Mouse (Mus musculus) embryo, embryonic 11.5 days (tissue): ENCODE measurements around the gene Grip1.

Experiments used
- DNase-seq: peaks from one replicate; pipeline ENCODE4 v3.0.0-alpha.2; 2012; ENCODE audit warnings: low read depth, low spot score

The Grip1 gene

DNA sequence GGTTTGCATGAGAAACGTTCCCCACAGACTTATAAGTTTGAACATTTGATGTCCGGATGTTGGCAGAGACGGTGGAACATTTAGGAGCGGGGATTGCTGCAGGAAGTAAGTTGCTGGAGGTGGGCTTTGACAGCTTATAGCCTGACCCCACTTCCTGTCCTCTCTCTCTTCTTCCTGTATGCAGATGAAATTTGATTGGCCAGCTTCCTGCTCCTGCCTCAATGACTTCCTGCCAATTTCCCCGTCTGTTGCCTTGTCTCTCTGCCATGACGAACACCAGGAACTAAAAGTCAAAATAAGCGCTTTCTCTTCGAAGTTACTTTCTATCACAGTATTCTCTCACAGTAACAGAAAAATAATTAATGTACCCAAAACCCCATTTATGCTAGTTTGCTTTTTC, 289.1 kb downstream of the Grip1 start:
- no peak for DNase-seq

DNA sequence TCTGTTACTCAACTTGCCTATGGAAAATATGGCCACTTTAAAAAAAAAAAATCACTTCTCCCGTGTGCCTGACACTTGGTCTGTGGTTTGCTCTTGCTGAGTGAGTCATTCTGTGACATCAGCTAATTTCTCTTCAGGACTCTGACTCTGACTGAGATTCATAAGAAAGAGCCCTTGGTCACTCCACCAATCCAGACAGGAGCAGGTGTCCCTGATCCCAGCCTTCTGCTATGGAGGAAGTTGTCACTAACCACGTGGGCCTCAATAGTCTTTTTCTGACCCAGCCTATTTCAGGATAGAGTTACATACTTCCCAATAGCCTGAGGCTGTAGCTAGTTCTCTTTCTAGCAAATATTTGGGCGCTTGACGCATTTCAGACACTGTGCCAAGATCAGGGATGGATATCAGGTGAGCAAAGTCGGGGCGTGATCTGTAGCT, 298.8 kb downstream of the Grip1 start:
- DNase-seq: no peak

DNA sequence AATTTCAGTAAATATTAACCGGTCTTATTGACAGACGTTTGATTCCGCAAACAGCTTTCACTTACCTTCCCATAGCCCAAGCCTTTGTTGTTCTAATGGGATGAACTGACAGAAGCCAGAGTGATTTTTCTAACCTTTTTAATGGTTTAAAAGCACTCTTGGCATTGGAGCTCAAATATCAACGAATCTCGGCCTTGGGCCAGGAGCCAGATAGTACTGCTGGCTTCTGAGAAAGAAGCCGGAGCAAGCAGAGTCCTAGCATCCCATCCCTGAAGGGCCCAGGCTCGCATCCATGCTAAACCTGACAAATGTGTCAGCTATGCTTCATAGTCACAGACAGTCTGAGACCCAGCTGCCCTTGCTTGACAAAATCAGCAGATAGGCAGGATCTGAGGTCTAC, 302.6 kb downstream of the Grip1 start:
- DNase-seq: no peak

DNA sequence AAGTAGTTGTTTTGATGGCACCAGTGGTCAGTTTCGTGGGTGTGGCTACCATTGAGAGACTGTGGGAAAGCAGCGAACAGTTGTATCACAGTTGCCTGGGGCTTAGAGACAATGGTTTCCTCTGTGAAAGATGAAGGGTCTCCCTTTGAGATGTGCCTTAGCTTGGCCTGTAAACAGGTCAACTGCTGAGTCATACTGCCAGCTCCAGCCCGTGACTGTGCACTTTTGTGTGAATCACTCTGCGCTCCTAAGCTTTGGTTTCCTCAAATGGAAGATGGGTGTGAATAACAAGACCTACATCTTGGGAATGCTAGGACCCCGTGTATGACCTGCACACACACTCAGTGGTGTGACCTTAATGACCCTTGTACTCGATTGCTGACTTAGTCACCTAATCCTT, 303.6 kb downstream of the Grip1 start:
- no peak for DNase-seq

DNA sequence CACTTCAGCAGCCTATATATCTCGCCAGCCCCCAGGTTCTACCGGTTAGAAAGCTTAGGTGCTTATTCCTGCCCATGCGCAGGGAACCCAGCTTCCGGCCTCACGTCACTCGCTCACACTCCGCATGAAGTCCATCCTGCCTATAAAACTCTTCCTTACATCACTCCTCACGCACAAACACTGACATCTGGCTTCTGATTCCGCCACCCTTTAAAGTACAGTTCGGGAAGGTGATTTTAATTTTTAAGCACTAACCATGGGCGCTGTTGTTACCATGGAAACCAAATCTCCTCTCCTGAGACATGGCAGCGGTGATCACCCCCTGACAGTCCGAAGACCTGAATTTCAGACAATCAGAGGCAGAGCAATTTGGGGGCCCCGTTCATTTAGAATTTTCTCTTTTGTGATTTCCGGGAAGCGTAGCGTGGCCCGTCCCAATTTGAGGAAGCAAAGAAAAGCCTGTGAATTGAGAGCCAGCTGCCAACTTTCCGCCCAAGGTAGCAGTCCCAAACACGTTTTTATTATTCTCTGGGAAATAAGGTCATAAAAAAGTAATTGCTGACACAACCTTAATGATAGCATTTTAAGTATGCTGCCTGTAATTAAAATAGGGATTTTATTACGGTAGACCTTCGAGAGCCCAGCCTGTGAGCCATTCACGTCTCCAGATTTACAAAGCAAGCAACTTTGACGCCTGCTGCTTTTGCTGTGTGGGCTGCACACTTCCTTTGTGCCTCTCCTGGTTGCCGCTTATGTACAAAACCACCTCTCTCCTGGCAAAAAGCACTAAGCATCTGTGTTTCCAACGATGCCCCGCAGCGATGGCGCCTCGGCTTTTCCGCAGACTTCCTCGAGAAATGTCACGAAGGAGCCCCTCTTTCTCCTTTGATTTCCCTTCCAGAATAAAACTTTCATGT, 308.1 kb downstream of the Grip1 start:
- no peak for DNase-seq

DNA sequence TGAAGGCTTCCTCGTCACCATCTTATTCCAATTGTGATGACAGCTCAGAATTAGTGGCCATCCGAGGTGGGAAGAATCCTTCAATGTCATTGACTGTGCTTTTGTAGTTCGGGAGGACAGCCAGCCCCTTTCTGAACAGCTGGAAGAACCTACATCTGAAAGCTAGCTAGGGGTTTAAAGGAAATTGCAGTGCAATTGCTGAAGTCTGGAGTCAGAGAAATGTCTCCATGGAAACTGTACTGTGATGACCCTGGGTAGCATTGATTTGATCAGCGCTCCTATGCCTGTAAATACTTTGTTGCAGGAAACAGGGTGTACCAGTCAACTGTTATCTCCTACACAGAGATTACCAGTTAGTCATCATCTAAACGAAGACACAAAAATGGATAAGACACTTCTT, 325.2 kb downstream of the Grip1 start:
- no peak for DNase-seq

DNA sequence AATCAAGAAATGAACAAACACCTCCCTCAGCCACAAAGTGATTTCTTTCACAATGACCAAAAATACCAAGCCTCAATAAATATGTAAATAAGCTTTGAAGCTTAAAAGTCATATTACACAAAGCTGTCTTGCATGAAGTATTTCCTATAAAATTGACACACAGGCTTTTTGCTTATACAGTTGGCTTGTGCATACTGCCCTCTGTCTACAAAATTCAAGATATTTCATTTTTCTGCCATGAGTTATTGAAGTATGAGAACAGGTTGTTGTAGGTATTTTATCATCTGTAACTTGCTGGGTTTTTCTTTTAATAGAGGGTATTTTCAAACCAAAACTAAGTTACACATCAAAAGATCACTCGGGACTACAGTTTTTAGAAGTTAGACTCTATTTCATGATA, 326.0 kb downstream of the Grip1 start:
- DNase-seq: no peak

DNA sequence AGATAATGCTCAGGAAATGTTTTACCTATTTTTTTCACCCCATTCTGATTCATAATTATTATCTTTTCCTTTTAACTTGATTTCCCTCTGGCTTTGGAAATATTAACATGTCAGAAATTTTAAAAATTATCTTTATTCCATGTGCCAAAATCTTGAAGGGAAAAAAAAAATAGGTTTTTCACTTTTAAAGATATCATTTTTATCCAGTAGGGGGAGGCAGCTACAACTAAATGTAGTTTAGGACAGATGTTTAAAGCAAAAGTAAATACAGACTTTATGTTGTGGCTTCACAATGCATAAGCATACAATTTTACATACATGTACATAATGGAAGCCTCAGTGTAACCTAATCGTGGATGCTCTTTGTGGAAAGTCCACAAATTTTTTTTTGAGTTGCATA, 336.9 kb downstream of the Grip1 start:
- no peak for DNase-seq

DNA sequence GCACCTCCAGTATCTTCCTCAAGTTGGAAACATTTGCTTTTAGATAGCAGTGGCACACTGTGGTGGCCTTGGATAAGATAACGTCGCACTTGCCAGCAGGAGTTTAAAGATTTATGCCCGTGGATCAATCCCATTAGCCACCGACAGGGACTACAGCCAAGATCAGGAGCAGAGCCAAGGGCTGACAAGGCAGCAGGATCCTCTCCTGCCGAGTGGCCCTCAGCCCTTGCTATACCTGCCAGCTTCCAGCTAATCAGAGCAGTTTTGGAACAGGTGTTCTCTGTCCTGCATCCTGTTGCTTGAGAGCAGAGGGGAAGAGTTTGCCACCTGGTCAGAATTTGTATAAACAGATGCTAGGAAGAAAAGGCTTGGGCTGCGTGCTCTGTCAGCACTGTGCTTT, 348.8 kb downstream of the Grip1 start:
- no peak for DNase-seq

DNA sequence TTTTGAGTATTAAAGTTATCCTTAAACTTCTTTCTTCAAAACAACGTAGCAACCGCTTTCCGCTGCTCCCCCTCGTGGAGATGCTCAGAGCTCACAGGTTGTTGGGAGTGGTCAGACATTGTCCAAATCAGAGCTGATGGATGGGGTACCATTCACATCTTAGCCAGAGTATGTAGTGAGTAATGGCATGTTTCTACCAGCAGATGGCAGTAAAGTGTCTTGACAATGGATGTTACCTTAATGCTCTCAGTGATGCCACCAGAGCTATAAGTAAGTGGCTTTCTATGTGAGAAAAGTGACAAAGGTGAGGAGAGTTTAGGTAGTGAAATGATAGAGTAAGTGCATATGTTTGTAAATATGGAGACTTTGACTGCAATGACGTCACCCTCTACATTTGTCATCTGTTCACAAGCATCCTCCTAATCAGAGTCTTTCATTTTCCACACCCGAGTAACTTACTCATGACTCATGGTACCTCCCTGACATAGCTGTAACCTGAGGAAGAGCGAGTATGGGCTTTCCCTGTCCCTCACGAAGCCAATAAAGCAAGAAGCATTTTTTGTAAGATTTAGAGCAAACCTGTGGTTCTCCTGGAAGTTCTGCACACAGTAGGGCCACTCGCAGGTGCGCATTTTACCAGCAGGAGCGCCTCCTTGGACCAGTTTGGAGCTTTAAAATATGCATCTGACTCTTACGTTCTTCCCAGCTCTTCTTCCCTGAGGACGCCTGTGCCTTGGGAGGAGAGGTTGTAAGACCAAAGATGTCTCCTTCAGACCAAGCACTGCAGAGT, 350.2 kb downstream of the Grip1 start:
- peak; percentile 67 for DNase-seq

DNA sequence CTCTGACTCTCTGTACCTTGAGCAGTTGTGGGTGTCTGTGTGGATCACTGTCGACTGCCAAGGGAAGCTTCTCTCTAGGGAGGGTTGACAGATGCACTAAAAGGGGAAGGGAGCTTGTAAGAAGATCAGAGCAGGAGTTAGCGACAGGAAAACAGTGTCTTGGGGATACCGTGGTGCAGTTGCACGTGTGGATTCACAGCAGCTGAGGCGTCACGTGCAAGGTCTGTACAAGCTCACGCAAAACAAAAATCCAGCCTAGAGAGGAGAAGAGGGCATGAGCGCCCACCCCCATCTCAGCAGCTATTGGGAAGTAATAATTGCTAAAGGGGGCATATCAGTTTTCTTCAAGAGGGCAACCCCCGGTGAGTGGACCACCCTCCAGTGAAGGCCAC, 350.8 kb downstream of the Grip1 start:
- no peak for DNase-seq

DNA sequence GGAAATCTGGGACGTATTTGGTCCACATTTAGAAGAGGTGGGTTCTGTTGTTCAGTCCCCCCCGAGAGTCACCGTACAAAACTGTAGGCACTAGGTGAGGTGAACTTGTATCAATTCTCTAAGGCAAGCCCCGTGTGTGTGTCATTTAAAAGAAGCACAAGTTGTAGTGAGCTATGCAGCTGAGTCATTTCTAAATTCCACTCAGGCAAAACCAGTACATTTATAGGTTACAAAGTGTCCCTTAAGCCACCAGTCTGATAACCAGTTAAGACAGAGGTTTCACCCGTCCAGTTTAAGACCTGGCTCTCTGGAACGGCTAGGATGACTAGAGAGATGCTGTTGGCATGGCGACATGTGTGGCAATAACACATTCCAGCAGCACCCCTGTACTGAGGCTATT, 351.5 kb downstream of the Grip1 start:
- DNase-seq: no peak

DNA sequence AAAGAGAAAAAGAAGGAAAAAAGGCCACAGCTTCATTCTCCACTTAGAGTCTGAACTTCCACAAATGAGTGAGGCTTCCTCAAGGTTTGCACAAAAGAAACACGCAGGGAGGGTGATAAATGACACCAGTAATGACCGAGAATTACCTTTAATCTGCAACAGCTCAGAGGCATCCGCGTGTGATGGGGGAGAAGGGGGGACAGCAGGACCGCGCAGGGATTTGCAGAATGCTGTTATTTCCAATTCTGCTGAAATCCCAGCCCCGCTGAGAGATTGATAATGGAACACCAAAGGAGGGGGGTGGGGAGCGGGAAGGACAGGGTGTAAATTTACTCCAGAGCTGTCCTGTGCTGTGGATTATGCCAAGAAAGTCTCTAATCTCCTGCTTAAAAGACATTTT, 352.5 kb downstream of the Grip1 start:
- DNase-seq: no peak

DNA sequence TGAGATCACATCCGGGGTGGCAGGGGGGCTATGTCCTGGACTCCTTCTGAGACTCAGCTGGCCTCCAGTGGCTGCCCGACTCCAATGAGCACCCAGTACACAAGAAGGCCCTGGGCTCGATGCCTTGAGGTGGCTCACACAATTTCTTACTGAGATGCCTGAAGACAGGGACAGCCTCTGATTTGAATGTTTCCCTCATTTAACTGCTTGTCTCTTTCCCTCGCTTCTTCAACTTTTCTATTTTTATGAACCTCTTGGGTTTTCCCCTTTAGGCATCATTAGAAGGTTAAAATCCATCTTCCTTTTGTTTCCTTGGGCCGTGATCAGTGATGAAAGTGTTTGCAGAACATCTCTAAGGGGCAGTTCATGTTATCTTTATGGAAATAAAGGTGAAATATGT, 354.8 kb downstream of the Grip1 start:
- DNase-seq: no peak

DNA sequence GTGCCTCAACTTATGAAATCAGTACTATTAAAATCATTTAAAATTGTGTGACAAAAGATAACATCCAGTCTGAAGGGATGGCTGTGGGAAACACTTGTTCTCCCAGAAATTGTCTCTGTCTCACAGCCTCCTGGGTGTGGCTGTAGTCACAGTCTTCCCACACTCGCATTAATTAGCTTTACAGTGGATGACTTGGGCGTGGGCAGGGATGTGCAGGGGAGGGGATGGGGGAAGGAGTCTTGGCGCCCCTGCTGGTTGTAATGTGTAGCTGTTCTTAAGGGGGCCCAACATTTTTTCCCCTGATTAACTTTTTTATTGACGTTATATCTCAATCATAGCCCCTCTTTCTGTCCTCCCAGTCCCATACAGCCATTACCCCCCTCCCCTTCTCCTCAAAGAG, 360.5 kb downstream of the Grip1 start:
- no peak for DNase-seq

DNA sequence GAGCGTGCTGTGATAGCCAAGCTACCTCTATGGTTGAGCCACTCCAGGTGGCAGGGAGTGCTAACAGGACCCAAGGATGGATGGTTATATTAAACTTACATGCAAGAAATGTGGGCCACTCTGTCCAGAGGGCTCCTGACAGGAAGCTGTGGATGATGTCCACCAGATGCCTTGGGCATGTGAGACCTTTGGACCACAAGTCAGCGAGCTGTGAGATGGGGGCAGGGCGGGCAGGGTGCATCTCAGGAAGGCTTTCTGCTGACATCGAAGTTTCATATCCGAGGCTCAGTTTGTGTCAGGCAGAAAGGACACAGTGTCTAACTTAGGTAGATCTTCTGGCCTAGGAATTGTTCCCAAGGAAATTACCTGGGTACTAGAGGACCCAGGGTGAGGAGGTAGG, 362.4 kb downstream of the Grip1 start:
- no peak for DNase-seq

DNA sequence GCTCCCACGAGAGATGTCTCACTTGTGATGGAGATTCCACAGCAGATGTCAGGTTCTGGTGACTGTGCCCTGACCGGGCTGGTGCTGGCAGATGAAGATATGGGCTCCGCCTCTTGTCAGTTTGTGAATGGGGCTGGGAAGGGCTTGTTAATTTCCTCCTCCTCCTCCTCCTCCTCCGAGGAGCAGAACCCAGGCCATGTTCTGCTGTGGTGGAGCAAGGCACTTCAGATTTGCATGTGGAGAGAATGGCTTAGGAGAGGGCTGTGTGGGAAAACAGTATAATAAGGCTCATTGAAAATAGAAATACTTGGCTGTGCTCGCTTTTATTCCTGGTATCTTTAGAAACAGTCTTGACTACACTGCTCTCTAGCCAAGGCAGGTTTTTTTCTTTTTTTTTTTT, 364.8 kb downstream of the Grip1 start:
- DNase-seq: no peak

DNA sequence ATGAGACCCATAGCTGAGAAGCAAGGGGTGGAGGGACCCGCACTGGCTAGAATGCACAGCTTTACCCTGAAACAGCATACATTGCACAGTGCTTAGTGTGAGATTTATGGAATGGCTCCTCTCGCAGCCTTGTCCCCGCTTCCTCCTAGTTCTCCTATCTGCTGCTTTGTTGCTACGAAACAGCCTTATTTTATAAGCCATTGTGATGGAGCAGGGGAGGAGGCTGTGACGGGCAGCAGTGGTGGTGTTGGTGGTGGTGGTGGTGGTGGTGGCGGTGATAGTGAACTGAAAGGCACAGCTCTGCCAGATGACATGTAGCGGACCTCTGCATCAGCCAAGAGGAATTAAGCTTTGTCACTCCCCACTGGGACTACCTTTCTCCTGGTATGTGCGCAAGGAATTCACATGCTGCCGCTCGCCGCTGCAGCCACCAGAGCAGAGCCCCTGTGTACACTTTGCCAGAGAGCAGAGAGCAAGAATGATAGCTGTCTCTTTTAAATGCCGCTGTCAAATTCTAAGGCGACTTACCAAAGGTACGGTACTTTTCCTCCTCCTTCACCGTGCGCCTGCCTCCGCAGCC, 365.6 kb downstream of the Grip1 start:
- no peak for DNase-seq

DNA sequence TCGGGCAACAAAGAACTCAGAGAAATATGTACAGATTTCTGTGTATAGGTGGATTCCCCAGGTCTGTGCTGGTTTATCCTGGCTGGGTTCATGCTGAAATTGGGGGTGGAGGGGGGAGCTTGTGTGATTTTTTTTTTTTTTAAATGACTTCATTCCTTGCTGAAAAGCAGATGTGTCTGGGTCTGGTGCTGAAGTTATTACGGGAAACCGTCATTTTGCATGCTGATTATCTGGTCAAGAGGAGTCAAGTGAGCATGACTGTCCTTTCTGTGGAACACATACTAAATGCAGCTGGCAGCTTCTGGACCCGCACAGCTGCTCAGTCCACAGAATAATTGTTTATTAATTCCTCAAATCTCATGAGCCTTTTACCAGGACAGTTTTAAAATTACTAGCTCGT, 366.1 kb downstream of the Grip1 start:
- DNase-seq: no peak

DNA sequence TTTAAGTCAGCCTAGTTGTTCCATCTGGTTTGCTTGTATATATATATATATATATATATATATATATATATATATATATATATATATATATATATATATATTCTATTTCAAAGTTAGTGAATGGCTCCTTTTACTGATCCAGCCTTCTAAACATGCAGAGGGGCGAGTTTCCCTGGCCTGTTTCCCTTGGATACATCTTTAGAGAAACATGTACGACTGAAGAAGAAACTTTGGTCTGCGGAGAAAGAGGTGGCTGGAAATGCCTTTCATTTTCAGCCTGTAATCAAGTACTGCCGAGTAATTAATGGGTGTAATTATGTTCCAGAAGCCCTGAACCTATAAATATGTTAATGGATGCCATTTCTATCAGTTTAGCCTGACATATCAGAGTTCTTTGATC, 366.8 kb downstream of the Grip1 start:
- DNase-seq: no peak

DNA sequence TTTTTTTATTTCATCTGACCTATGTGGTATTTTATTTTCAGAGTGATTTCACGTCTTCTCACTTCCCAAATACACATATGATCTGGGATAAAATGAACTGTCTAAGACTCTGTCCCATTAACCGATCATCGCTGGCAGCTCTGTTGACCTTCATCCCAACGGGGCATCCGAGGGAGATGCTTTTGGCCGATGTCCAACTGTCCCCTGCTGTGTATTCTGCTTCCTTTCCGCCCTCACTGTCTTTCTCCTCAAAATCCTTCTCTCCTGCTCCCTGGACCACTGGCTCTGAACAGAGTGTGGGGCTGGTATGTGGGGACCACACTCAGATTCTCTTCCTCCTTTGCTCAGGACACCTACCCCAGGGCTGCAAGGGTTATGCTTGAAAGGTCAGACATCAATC, 370.1 kb downstream of the Grip1 start:
- DNase-seq: no peak

DNA sequence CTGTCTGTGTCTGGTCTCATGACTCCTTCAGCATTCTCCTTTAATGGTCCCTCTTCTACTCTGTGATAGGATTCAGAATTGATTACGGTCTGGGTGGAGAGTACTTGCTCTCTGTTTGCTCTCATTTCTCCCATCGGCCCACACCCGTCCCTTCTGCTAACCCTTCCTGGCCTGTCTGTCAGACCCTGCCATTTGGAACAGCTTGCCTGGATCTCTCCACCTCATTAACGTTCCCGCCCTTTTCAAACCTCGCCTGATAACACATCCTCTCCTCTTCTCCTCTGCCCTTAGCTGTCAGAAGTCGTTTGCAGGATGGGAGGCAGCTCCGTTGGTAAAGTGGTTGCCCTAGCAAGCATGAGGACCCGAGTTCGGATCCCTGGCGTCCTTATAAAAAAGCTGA, 370.9 kb downstream of the Grip1 start:
- DNase-seq: no peak
